Mouse (Mus musculus) liver, embryonic 11.5 days (tissue): ENCODE results near the gene Smg6. TPM values are rescaled to one million over a fixed set of nuclear protein-coding genes. Genes with fewer than 3 reads are reported as not detected.

ENCODE experiments used
- ATAC-seq: fragments of 200-750 bp; cut with Nextera tagmentation; replicated peaks from 2 replicates; pipeline ENCODE4 v1.8.0; 2017; ENCODE audit warnings: moderate number of reproducible peaks, mild to moderate bottlenecking, moderate TSS enrichment, moderate library complexity; ENCODE audit not compliant: low FRiP score
- DNase-seq: peaks from one replicate; pipeline ENCODE4 v3.0.0-alpha.2; 2017; ENCODE audit warnings: low spot score
- H3K27ac ChIP-seq: fragments of 300-500 bp; sonication (generic); 2 replicates; pipeline ENCODE4 v1.5.1; 2014; ENCODE audit warnings: mild to moderate bottlenecking, low read depth, low read length, control low read depth
- H3K27me3 ChIP-seq: fragments of 300-500 bp; sonication (generic); replicated peaks from 2 replicates; pipeline ENCODE4 v1.6.1; 2014; ENCODE audit warnings: low read length, mixed read lengths; ENCODE audit not compliant: control insufficient read depth, insufficient read depth
- H3K36me3 ChIP-seq: fragments of 300-500 bp; sonication (generic); 2 replicates; pipeline ENCODE4 v1.6.1; 2014; ENCODE audit warnings: mild to moderate bottlenecking, low read length, moderate library complexity, mixed read lengths; ENCODE audit not compliant: control insufficient read depth, insufficient read depth
- H3K4me1 ChIP-seq: fragments of 300-500 bp; sonication (generic); replicated peaks from 2 replicates; pipeline ENCODE4 v1.6.1; 2014; ENCODE audit warnings: low read length, mixed read lengths; ENCODE audit not compliant: control insufficient read depth, insufficient read depth
- H3K4me2 ChIP-seq: fragments of 300-500 bp; sonication (generic); 2 replicates; pipeline ENCODE4 v1.6.1; 2014; ENCODE audit warnings: mild to moderate bottlenecking, control low read depth, moderate library complexity
- H3K4me3 ChIP-seq: fragments of 300-500 bp; sonication (generic); 2 replicates; pipeline ENCODE4 v1.5.1; 2014; ENCODE audit warnings: low read depth, low read length, control low read depth
- H3K9ac ChIP-seq: fragments of 300-500 bp; sonication (generic); 2 replicates; pipeline ENCODE4 v1.6.1; 2014; ENCODE audit warnings: low read depth, low read length, control low read depth
- H3K9me3 ChIP-seq: fragments of 300-500 bp; sonication (generic); 2 replicates; pipeline ENCODE4 v1.6.1; 2016; ENCODE audit warnings: low read length, inconsistent platforms, mixed read lengths; ENCODE audit not compliant: control insufficient read depth
- WGBS: fragments of 180-500 bp; shearing (Covaris S2); extraction: QIAGEN DNeasy Blood & Tissue Kit; methylation state at CpG from one replicate; pipeline ENCODE4 v1.1.7; 2014; 5-methylcytosine and 5-hydroxymethylcytosine counted together
- polyA plus RNA-seq: library from polyadenylated mRNA; unstranded; fragments of >200 nt; fragmentation: Nextera tagmentation; extraction: Ambion mirVana; gene quantifications from 2 replicates; pipeline ENCODE4 v1.2.1, GENCODE M21; 2014

The Smg6 gene
- polyA plus RNA-seq, 1 experiment from 2014 or later: 12.4 TPM

DNA sequence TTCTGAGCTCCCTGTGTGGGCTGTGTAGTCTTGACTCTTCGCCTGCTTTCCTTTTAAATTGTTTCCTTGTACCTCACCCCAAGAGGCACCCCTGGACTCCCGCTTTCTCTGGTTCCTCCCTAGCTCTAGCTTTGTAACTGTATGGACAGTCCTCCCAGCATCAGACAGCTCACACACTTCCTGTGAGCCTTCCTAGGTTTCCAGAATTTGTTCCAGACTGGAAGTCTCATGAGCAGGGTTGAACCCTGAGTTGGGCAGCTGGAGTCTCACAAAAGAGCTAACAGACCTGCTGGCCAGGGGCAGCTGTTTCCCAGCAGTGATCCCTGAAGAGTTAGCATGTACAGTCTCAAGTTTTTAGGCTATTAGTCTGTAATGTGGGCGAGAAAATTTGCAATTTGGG lies 118.7 kb downstream of the Smg6 start:
- Histone ChIP-seq H3K4me1 (peaks cover 8% of the 10 kb centered on the region), H3K9me3 (no peaks in the 10 kb centered on the region), H3K27me3 (no peaks in the 10 kb centered on the region), H3K9ac (no peak overlapping the region), H3K4me2 (no peak overlapping the region), H3K27ac (no peak overlapping the region; the same call in 1 of the 2 replicates), H3K36me3 (peaks cover 7% of the 10 kb centered on the region; the same call in 1 of the 2 replicates), H3K4me3 (no peak overlapping the region)
- DNase-seq (no peak), ATAC-seq (no peak)
- WGBS: 81% methylated on average over 3 of the region's 3 CpGs

DNA sequence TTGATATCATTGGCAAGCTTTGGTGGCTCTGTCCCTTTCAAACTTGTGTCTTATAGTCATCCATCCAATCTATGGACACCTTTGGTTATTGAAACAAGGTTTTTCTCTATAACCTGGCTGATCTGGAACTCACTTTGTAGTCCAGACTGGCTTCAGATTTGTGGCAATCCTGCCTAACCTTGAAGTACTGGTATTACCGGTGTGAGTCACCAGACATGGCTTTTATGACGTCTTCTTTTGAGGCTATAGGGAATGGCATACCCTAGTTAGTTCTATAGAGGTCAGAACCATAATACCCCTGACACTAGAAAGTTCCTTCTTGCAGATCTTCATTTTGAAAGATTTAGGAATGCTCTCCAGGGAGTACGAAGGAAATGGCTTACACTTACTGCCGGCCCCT lies 120.2 kb downstream of the Smg6 start:
- Histone ChIP-seq H3K4me2 (no peak overlapping the region), H3K27ac (no peak overlapping the region), H3K4me3 (no peak overlapping the region), H3K4me1 (peaks cover 13% of the 10 kb centered on the region), H3K36me3 (peaks cover 7% of the 10 kb centered on the region; the same call in 1 of the 2 replicates), H3K9ac (no peak overlapping the region), H3K27me3 (no peaks in the 10 kb centered on the region), H3K9me3 (no peaks in the 10 kb centered on the region)
- ATAC-seq (no peak), DNase-seq (no peak)
- WGBS: 87% methylated on average over 4 of the region's 4 CpGs

DNA sequence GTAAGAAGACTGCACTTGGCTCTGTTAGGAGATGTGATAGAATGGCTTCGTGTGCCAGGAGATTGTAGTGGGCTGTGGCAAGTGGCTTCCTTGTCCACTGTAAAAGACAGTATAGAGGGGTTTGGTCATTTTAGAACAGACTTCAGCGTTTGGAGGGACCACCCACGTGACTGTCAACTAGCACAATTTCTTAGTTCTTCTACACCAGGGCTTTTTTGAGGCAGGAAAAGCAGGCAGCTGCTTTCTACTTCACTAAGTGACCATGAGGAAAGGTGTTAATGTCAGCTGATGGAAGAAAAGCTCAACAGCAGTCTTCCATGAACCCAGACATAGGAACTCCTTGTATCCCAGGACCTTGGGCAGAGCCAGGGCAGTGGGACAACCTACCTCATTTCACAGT lies 121.0 kb downstream of the Smg6 start:
- Histone ChIP-seq H3K4me3 (no peak overlapping the region), H3K4me1 (peaks cover 21% of the 10 kb centered on the region), H3K9ac (no peak overlapping the region), H3K4me2 (no peak overlapping the region), H3K9me3 (no peaks in the 10 kb centered on the region), H3K36me3 (peaks cover 5% of the 10 kb centered on the region; the same call in 1 of the 2 replicates), H3K27ac (peak overlapping the region; percentile 13; the same call in 1 of the 2 replicates), H3K27me3 (no peaks in the 10 kb centered on the region)
- ATAC-seq (no peak), DNase-seq (no peak)
- 85% methylated on average over 3 of the region's 3 CpGs for WGBS

DNA sequence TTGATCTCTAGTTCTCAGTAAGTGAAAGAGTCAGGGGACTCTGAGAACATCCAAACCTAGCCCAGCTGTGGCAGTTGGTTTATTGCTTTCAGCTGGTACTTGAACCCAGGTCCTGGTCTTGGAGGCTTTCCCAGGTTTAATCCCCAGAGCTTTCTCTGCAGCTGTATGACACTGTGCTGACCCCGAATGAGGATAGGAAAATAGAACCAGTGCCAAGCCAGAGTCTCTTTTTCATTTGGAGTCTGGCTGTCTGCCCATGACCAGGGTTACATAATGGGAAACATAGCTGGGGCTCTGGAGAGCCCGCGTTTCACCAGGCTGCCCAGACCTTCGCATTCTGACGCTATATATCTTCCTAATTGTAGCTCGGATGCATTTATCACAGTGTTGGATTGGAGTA lies 121.4 kb downstream of the Smg6 start:
- H3K27ac ChIP-seq: peak overlapping the region; percentile 13; the same call in 1 of the 2 replicates

DNA sequence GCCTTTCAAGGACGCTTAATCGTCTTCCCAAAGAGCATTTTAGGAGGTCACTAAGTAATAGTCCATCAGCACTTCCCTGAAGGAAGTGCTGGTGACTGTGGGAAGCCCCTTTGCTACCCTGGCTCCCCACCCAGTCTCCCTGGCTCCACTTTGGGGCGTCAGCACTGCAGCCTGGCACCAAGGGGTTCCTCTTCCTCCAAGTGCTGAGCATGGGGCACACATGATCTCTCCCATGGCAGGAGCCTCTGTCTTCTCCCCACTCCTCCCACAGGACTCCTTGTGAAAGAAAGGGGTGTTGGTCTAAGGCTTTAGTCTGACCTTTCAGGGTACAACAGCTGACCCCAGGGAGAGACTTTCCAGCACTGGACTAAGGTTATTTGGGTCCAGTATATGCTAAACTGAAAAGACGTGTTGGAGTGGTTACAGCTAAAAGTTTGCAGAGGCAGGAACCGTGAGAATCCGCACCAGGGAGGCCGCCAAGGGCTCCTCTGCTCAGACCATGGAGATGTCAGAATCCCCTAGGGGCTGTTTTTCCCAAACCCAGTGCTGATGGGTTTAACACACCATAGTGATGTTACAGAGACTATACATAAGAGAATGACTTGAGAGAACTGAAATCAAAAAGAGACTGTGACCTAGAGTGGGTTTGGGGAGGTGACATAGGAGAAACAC lies 122.2 kb downstream of the Smg6 start:
- Histone ChIP-seq H3K4me1 (peaks cover 29% of the 10 kb centered on the region), H3K4me3 (no peak overlapping the region), H3K36me3 (no peaks in the 10 kb centered on the region), H3K9ac (no peak overlapping the region), H3K27me3 (no peaks in the 10 kb centered on the region), H3K4me2 (no peak overlapping the region), H3K9me3 (no peaks in the 10 kb centered on the region), H3K27ac (peak overlapping the region; percentile 64; the same call in 1 of the 2 replicates)
- DNase-seq (no peak), ATAC-seq (no peak)
- WGBS: 86% methylated on average over 7 of the region's 7 CpGs

More for the DNA sequence above, 121.4 kb downstream of the Smg6 start:
- no peak for DNase-seq
- H3K4me2 ChIP-seq: no peak overlapping the region
- H3K27me3 ChIP-seq: no peaks in the 10 kb centered on the region
- no peak overlapping the region for H3K9ac ChIP-seq
- H3K4me1 ChIP-seq: peaks cover 23% of the 10 kb centered on the region
- H3K9me3 ChIP-seq: no peaks in the 10 kb centered on the region
- 74% methylated on average over 6 of the region's 6 CpGs for WGBS
- H3K36me3 ChIP-seq: peaks cover 3% of the 10 kb centered on the region; the same call in 1 of the 2 replicates
- no peak for ATAC-seq
- H3K4me3 ChIP-seq: no peak overlapping the region

DNA sequence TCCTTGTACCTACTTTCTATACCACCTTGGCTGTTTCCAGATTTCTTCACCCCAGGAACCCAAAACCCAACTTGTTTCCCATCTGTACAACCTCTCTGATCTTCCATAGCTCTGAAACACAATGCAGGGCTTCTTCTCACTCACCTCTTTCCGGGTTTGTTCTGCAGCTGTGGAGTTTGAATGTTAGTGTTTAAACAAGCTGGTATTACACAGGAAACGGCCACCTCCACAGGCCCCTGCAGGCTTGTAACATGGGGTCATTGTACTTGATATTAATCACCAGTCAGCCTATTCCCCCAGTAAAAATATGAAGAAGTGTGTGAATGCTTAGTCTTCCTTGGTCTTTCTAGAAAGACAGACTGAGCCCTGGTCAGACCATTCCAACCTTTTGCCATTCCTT lies 123.5 kb downstream of the Smg6 start:
- Histone ChIP-seq H3K27ac (no peak overlapping the region), H3K9me3 (no peaks in the 10 kb centered on the region), H3K27me3 (no peaks in the 10 kb centered on the region), H3K4me3 (no peak overlapping the region), H3K36me3 (no peaks in the 10 kb centered on the region), H3K4me1 (peaks cover 36% of the 10 kb centered on the region), H3K9ac (no peak overlapping the region), H3K4me2 (no peak overlapping the region)
- WGBS: 56% methylated on average over 2 of the region's 2 CpGs
- ATAC-seq: no peak
- no peak for DNase-seq

DNA sequence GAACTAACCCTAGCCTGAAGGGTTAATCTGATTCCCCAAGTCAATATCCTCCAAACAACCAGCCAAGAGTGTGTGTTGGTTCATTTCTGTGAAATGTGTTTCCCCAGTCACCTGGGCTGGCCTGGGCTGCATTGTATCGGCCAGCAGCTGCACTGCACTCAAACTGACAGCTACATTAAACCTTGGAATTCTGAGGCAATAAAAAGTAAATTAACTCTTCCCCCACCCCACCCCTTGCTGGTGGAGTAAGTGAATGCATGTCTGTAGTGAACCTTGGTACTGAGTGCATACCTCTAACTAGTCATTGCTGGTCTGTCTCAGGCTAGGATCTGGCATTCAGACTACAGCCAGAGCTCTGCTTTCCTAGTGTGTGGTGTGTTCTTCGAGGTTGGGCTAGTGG lies 124.2 kb downstream of the Smg6 start:
- no peak overlapping the region for H3K4me2 ChIP-seq
- H3K27ac ChIP-seq: peak overlapping the region; percentile 14; the same call in 1 of the 2 replicates
- H3K4me1 ChIP-seq: peaks cover 37% of the 10 kb centered on the region
- 68% methylated on average over 2 of the region's 2 CpGs for WGBS
- ATAC-seq: no peak
- no peaks in the 10 kb centered on the region for H3K36me3 ChIP-seq
- H3K27me3 ChIP-seq: no peaks in the 10 kb centered on the region
- H3K9me3 ChIP-seq: no peaks in the 10 kb centered on the region
- H3K4me3 ChIP-seq: no peak overlapping the region
- DNase-seq: no peak
- H3K9ac ChIP-seq: no peak overlapping the region

DNA sequence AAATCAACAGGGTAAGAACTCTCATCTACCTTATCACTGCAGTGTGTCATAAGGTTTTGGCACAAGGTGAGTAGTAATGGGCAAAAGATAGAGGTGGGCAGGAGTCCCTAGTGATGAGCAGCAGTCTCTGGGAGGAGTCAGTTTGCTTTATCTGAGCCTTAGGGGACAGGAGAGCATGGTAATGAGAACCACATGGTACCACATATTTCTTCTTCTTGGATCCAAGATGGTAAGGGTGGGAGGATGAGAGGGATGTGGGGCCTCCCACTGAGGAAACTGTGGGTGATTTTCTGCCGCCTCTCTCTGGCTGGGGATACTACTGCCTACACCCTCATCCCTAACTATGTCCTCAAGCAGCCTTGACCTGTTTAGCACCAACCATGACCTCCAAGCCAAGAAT lies 125.6 kb downstream of the Smg6 start:
- H3K9me3 ChIP-seq: no peaks in the 10 kb centered on the region
- H3K27me3 ChIP-seq: no peaks in the 10 kb centered on the region
- H3K36me3 ChIP-seq: no peaks in the 10 kb centered on the region; the same call in 1 of the 2 replicates
- peak overlapping the region; percentile 10; the same call in 1 of the 2 replicates for H3K4me2 ChIP-seq
- no peak overlapping the region for H3K4me3 ChIP-seq
- peaks cover 39% of the 10 kb centered on the region for H3K4me1 ChIP-seq
- no peak for DNase-seq
- ATAC-seq: peak; percentile 36
- 67% methylated on average over 1 of the region's 1 CpGs for WGBS
- H3K9ac ChIP-seq: no peak overlapping the region
- peak overlapping the region; percentile 69 for H3K27ac ChIP-seq
